ENCODE assay signal across 14 mouse cellular contexts in genomic region chr7:58693342-58693741, GRCm38 (mm10). TPM values are rescaled to one million over a fixed set of nuclear protein-coding genes. Genes with fewer than 3 reads are reported as not detected.
A peak's percentile ranks its signal among the peaks of the same experiment; 100 is the strongest.
DNase-seq lines count a peak whose midpoint lies in the region; ATAC-seq and TF ChIP-seq lines count a peak whose summit lies in the region.
"Had no signal": no experiment of that assay in that cellular context is flagged by ENCODE, and none has a peak within 500 bp of the region (broad histone marks: within the 10 kb centered on the region; RNA-seq: fewer than 3 reads in every experiment).

No protein-coding gene starts in this region.

- no peaks in the 10 kb centered on the region for H3K9me3 ChIP-seq in lung, embryonic 16.5 days (ENCODE audit: control insufficient read depth, low read length)
- H3K9me3 ChIP-seq in heart, embryonic 10.5 days, result no peaks in the 10 kb centered on the region
- H3K9me3 ChIP-seq: hindbrain, embryonic 10.5 days; liver, embryonic 13.5 days had no signal

- no peaks in the 10 kb centered on the region for H3K36me3 ChIP-seq in lung, embryonic 16.5 days (ENCODE audit: control insufficient read depth, insufficient read depth, low read length)
- no peaks in the 10 kb centered on the region for H3K36me3 ChIP-seq in heart, embryonic 10.5 days
- H3K36me3 ChIP-seq: hindbrain, embryonic 10.5 days; liver, embryonic 13.5 days had no signal

- no peak overlapping the region for H3K9ac ChIP-seq in lung, embryonic 16.5 days (ENCODE audit: low read length)
- H3K9ac ChIP-seq: liver, embryonic 13.5 days had no signal

- WGBS in lung, adult 2 months, result 23% methylated on average over 3 of the region's 3 CpGs
- WGBS in lung, embryonic 16.5 days, result 29% methylated on average over 3 of the region's 3 CpGs
- 75% methylated on average over 3 of the region's 3 CpGs for WGBS in heart, embryonic 10.5 days

- no peak overlapping the region for H3K4me3 ChIP-seq in lung, adult 2 months (replicated peaks; ENCODE audit: extremely low read depth, low read depth, low read length)
- no peak overlapping the region for H3K4me3 ChIP-seq in lung, embryonic 16.5 days (ENCODE audit: low read length)
- H3K4me3 ChIP-seq in heart, embryonic 10.5 days, result no peak overlapping the region
- H3K4me3 ChIP-seq: hindbrain, embryonic 10.5 days; liver, embryonic 13.5 days had no signal

- intact Hi-C loops in heart, postnatal 14 days (cut with DNase I), result no loop called here

- no peak overlapping the region for H3K4me2 ChIP-seq in lung, embryonic 16.5 days (ENCODE audit: low read depth, low read length)
- H3K4me2 ChIP-seq: liver, embryonic 13.5 days had no signal

- peak overlapping the region; percentile 53 for H3K27ac ChIP-seq in lung, embryonic 16.5 days (ENCODE audit: low read length)
- no peak overlapping the region for H3K27ac ChIP-seq in heart, embryonic 10.5 days
- H3K27ac ChIP-seq: hindbrain, embryonic 10.5 days; liver, embryonic 13.5 days had no signal

- TF ChIP-seq CTCF in lung, adult 2 months (IDR thresholded peaks at IDR 0.05; ENCODE audit: insufficient read depth, low read length), result no peak

- peaks cover 5% of the 10 kb centered on the region; the same call in 1 of the 2 replicates for H3K4me1 ChIP-seq in lung, adult 2 months (ENCODE audit: control insufficient read depth, insufficient read depth, low read length)
- H3K4me1 ChIP-seq in lung, embryonic 16.5 days (replicated peaks; ENCODE audit: control insufficient read depth, insufficient read depth, low read length), result peaks cover 14% of the 10 kb centered on the region
- no peaks in the 10 kb centered on the region for H3K4me1 ChIP-seq in heart, embryonic 10.5 days
- H3K4me1 ChIP-seq: liver, embryonic 13.5 days had no signal

- H3K27me3 ChIP-seq in lung, embryonic 16.5 days (ENCODE audit: control insufficient read depth, insufficient read depth, low read depth, low read length), result no peaks in the 10 kb centered on the region
- no peaks in the 10 kb centered on the region for H3K27me3 ChIP-seq in heart, embryonic 10.5 days (ENCODE audit: insufficient read depth, poor library complexity, severe bottlenecking)
- H3K27me3 ChIP-seq: liver, embryonic 13.5 days had no signal

- DNase-seq in lung, adult 18-20 months, result peak; percentile 20 to 71
- no peak for DNase-seq in lung, adult 2 months
- no peak for DNase-seq in ovary, adult 18-20 months (ENCODE audit: low spot score)
- DNase-seq in heart, embryonic 10.5 days (ENCODE audit: low spot score), result no peak
- DNase-seq in heart, postnatal 14 days, result no peak
- DNase-seq: adrenal gland, adult 2 months; gastrocnemius, postnatal 14 days; kidney, postnatal 4 days; liver, embryonic 13.5 days had no signal

- TF ChIP-seq POLR2A in lung, adult 2 months (IDR thresholded peaks at IDR 0.05; ENCODE audit: borderline replicate concordance, extremely low read depth, low read depth, low read length), result no peak

- peak; percentile 55 for ATAC-seq in common myeloid progenitor, adult 5-6 weeks (replicated peaks; ENCODE audit: low read depth, poor library complexity, severe bottlenecking)
- ATAC-seq in lung, embryonic 16.5 days (ENCODE audit: low read depth), result peak; percentile 51
- ATAC-seq: midbrain, embryonic 16.5 days had no signal

RNA-seq across cellular contexts. Expression of gene Atp10a, which starts 37.4 kb away (rescaled TPM):
- polyA plus RNA-seq in lung, adult 2 months (2012; rRNA removed), result 8.6 and 8.9 TPM in 2 replicates
- 17.9 and 22.7 TPM in 2 replicates for total RNA-seq in common myeloid progenitor, adult 5-6 weeks (2017)
- polyA plus RNA-seq in lung, embryonic 16.5 days (2015; fragmentation: Nextera tagmentation; extraction: Ambion mirVana), result 3.1 and 3.5 TPM in 2 replicates
- 1.7 and 3.5 TPM in 2 replicates for polyA plus RNA-seq in heart, embryonic 10.5 days (2016; fragmentation: Nextera tagmentation; extraction: Ambion mirVana)
- total RNA-seq in heart, postnatal 14 days (2021), result 1 to 10 TPM; 2.2 to 3.2 TPM
- total RNA-seq: MEL had no signal

Comparison
In these comparisons a context has a peak if more than half of its experiments do, and no peak if none do; other contexts are left out.
1. DNase-seq: peak in lung, adult 18-20 months (2 of 2); none in lung, adult 2 months (single experiment), ovary, adult 18-20 months (single experiment), heart, embryonic 10.5 days (single experiment) and heart, postnatal 14 days (0 of 2).